Mouse (Mus musculus) lung, adult 2 months (tissue): ENCODE results near the gene Nt5c3.

Experiments used
- CTCF ChIP-seq: fragments of 200-500 bp; IDR thresholded peaks from 2 replicates; pipeline ENCODE4 v1.5.1; 2011; ENCODE audit warnings: mild to moderate bottlenecking, low read length, control low read depth; ENCODE audit not compliant: insufficient read depth
- POLR2A ChIP-seq: fragments of 200-500 bp; IDR thresholded peaks from 2 replicates; pipeline ENCODE4 v1.6.1; 2011; ENCODE audit warnings: low read depth, mild to moderate bottlenecking, control low read depth, low read length, borderline replicate concordance; ENCODE audit errors: extremely low read depth

GRCm38 (mm10) chr6:56888561-56888960 is 35.2 kb downstream of the Nt5c3 start:
- TF ChIP-seq CTCF = no peak
- TF ChIP-seq POLR2A = no peak
